Mouse (Mus musculus) adrenal gland, adult 2 months (tissue): Measurements from ENCODE around the gene Gm10037. TPM values are rescaled to one million over a fixed set of nuclear protein-coding genes. Genes with fewer than 3 reads are reported as not detected.
"Not testable (repeated sequence)": the region's sequence is repeated elsewhere in the genome, so short reads cannot be mapped to it uniquely, and the experiment has no call there.

ENCODE experiments used
- DNase-seq: peaks from one replicate; pipeline ENCODE4 v3.0.0; 2021
- long read RNA-seq: library from polyadenylated mRNA; stranded (forward); transcript quantifications from one replicate; pipeline ENCODE4 v2.0.0, GENCODE M21; 2021
- polyA plus RNA-seq: library from polyadenylated mRNA; depleted of rRNA; stranded (reverse); fragments of >200 nt; gene quantifications from 2 replicates; pipeline ENCODE4 v1.2.3, GENCODE M21; 2012; rRNA removed
- total RNA-seq, 2 experiments: library from RNA; stranded (reverse); gene quantifications; 2 replicates each; pipeline ENCODE4 v1.2.3; 2021

The Gm10037 gene
- 1 to 10 TPM; 1.8 to 3.2 TPM for total RNA-seq
- polyA plus RNA-seq: not detected in 2 replicates
- long read RNA-seq, partial matches to known transcripts: 0 of 1 reads
- long read RNA-seq, other reads (novel, unspliced or antisense): 1 of 1 reads

DNA sequence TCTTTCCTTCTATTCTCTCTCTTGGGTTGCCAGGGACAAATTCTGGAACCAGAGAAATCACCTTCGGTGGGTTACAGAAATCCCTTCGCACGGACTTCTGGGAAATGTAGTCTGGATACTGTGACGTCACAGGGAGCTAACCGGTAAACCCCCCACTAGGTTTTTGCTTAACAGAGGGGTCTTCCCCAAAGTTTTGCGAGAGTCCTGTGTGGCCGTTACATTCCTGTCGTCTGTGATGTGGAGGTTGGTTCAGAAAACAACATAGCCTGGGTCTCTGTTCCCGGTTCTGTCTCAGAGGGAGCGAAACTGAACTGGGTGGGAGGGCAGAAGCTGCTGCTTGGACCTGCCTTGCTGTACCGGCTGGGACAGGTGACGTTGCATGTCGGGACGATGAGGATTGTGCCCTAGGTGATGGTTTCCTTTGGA lies at the start of gene Gm10037:
Gm10037 (plus strand) TSS at position 196 of the 426 bp plus-strand sequence.
- DNase-seq: peak; percentile 68

DNA sequence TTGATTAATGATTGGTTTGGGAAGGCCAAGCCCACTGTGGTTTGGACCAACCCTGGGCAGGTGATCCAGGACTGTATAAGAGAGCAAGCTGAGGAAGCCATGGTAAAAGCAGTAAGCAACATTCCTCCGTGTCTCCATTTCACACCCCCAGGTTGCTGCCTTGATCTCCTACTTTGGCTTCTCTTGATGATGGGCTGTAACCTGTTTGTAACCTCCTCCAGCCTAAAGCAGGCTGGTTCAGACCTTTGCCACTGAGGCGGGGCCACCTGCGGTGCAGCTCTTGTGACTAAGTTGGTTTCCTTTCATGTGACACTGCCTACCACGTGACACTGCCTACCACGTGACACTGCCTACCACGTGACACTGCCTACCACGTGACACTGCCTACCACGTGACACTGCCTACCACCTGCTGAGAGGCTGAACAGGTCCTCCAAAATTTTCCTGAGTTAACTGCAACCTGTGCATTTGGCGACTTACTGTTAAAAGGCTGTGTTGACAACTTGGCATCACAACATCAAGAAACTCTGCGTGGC lies 38.9 kb upstream of the Gm10037 start:
- DNase-seq: no peak

GRCm38 (mm10) chr13:67798618-67799017 lies 32.3 kb upstream of the Gm10037 start:
- DNase-seq: no peak

- not testable (repeated sequence) for DNase-seq
Measured at GRCm38 (mm10) chr13:67799151-67799550, 31.8 kb upstream of the Gm10037 start.

- peak; percentile 21 for DNase-seq
Measured at GRCm38 (mm10) chr13:67811651-67812210, 19.2 kb upstream of the Gm10037 start.

DNA sequence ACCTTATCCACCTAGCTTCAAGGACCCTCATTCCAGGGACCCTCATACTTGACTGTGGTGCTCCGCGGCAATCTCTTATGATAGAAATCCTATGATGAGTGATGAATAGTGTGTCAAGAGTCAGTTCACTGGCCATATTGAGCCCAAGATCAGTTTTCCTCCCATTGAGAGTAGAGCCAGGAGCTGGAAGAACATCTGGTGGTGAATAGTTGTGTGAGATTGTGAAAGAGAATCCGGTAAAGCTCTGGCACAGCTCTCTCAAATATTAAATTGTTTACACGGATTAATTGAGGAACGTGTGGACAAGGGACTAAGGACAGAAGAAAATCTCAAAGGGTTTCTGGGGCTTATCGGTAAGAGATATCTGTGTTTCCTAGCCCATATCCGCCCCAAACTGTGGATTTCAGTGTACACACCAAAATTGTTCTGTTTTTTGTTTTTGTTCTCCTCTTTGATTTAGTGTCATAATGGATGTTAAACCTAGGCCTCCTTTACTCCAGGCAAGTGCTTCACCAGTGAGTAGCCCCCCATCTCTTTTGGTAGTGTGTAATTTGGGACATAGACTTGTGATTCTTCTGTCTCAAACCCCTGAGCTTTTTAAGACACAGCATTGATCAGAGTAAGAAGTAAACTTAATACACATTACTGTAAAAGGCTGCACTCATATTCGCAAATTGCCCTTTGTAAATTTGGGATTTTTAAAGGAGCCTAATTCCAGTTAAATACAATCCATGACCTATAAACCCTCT lies 17.8 kb upstream of the Gm10037 start:
- DNase-seq: no peak

GRCm38 (mm10) chr13:67813710-67814660 lies 16.9 kb upstream of the Gm10037 start, which contains the start of gene Zfp273:
Gene Zfp273 (plus strand): TSS chr13:67813740.
- DNase-seq: peak; percentile 89

DNA sequence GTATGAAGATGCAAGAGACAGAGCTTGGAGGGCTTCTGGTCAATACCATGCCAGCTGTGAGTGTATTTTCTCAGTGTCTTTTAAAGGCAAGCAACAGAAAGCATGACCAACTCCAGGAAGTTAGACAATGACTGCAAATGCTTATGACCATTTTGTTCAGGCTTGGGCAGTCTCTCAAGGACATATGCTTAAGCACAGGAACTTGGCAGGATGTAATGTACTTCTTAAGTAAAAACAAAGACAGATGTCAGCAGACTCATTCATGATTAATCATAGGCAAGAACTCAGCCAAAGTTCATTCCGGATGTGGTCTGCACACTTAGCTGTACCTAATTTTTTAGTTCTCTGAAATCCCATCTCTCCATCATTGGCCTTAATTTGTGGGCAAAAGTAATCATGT lies 12.3 kb upstream of the Gm10037 start:
- no peak for DNase-seq

DNA sequence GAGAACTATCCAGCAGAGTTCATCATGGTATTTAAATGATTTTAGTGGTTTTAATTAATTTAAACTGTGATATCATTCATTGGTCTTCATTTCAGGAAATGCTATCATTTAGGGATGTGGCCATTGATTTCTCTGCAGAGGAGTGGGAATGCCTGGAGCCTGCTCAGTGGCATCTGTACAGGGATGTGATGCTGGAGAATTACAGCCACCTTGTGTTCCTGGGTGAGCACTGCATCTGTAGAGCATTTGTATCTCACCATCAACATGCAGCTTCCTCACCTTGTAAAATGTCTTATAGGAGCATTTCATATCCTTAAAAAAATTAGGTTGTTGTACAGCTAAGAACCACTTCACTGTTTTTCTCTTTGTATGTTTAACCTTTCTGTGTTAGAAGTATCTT lies 2.2 kb downstream of the Gm10037 start:
- DNase-seq: not testable (repeated sequence)

DNA sequence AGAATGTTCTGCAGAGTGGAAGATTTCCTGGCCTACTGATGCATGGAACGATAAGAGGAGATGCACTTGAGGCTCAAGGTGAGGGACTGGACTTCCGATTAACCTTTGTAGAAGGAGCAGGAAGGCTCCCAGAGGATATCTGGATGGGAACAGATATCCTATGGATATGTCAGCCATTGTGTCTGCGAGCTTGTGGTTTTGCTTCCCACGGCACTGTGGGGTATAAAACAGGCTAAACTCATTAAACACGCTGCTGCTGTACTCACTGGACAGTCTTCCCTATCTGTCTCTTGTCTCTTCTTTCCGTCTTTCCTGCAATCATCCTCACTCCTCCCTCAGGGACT lies 12.8 kb downstream of the Gm10037 start:
- no peak for DNase-seq

GRCm38 (mm10) chr13:67844119-67844852 lies 13.4 kb downstream of the Gm10037 start:
- DNase-seq: peak; percentile 55

GRCm38 (mm10) chr13:67844853-67845194 lies 13.9 kb downstream of the Gm10037 start:
- DNase-seq: no peak

- no peak for DNase-seq
Measured at GRCm38 (mm10) chr13:67850361-67850760, 19.5 kb downstream of the Gm10037 start.

DNA sequence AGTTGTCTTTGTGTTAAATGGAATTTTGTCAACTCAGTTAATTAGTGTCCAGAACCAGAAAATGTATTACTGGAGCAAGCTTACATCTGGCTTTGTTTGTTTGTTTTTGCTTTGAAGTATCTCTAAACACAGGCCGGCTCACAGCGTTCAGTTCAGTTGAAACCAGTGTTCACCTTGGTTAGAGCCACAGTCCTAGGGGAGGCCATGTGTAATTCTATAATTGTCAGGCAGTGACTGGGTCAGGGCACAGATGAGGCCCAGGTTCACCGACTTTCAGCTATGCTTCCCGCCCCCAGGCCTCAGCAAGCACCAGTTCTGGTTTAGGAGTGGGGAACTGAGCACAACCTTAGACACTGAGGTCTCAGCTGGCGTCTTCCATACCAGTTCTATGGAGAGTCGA lies 22.2 kb downstream of the Gm10037 start:
- DNase-seq: no peak

DNA sequence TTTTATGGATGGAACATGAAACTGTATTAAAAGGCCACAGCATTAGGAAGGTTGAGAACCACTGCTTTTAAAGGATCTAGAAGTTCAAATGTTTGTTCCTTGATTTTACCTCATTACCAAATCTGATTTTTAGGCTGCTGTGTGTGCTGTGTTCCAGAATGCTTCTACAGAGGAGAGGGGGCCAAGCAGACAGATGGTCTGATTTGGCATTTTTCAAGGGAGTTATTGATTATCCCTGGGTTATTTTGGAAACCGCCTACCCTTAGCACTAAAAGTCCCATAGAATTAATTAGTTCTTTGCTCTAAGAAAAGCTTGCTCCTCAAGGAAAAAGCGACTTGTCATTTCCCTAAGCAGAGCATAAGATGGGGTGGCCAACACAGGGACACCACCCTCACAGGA lies 23.1 kb downstream of the Gm10037 start:
- DNase-seq: no peak

GRCm38 (mm10) chr13:67857317-67857716 lies 26.4 kb downstream of the Gm10037 start:
- no peak for DNase-seq

DNA sequence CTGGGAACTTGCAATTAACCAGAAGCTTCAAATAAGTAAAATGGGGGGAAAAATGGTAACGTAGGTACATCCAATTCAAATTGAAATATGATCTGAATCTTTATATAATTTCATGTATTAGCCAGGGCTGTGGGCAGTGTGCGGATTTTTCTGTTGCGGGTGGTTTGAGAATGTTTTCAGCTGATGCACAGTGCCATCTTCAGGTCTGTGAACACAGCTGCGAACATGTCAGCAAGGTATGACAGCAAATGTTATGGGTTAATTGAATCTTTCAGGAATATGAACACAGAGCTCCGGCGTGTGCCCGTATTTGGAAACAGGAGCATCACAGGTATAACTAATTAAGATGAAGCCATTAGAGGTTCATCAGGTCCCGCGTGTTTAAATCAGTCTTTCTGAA lies 31.6 kb downstream of the Gm10037 start:
- DNase-seq: no peak

DNA sequence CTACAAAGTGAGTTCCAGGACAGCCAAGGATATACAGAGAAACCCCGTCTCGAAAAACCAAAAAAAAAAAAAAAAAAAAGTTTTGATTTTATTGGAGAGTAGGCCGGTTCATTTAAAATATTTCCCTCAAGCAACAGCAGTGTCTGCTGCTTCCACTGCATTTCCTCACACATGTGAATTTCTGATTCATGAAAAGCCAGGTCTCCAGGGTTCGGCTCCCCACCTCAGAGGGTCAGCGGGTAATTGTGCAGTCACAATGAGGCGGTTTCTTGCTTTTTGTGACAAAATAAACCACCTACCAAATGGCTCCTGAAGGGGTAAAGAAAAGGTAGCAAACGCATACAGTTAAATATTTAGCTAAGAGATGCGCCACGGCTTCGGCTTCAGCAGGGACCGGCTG lies 32.1 kb downstream of the Gm10037 start, which contains the start of gene BC048507:
BC048507 (plus strand) TSS at position 301 of the 400 bp plus-strand sequence.
- DNase-seq: no peak

GRCm38 (mm10) chr13:67864764-67865350 lies 34.0 kb downstream of the Gm10037 start:
- DNase-seq: no peak

DNA sequence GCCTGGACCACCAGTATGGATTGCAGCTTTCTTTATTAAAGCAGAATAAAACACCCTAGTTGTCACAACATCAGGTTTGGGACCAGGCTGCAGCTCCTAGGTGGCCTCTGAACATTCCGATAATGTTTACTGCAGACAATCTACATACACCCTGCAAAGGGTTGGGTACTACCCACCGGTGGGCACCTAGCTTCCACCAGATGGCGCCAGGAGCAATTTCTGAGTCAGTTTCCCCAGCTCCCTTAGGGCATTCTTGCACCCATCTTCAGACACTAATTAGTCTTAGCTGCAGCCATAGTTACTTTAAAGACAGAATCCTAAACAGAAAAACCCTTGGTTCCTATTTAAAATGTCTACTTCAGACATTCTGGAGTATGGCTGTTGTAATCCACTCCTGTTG lies 37.0 kb downstream of the Gm10037 start:
- DNase-seq: peak; percentile 6
